Mouse (Mus musculus) stomach, embryonic 16.5 days (tissue): ENCODE measurements around the gene Ak5. TPM values are rescaled to one million over a fixed set of nuclear protein-coding genes. Genes with fewer than 3 reads are reported as not detected.
"Not testable (repeated sequence)": the region's sequence is repeated elsewhere in the genome, so short reads cannot be mapped to it uniquely, and the experiment has no call there.

ENCODE experiments used
- ATAC-seq: fragments of 200-750 bp; cut with Nextera tagmentation; 2 replicates; pipeline ENCODE4 v1.8.0; 2017; ENCODE audit warnings: moderate number of reproducible peaks, moderate TSS enrichment; ENCODE audit not compliant: insufficient read depth, low FRiP score
- H3K27ac ChIP-seq: fragments of 300-500 bp; sonication (generic); 2 replicates; pipeline ENCODE4 v1.5.1; 2014; ENCODE audit warnings: low read length
- H3K27me3 ChIP-seq: fragments of 300-500 bp; sonication (generic); 2 replicates; pipeline ENCODE4 v1.6.1; 2014; ENCODE audit warnings: low read length, control low read depth, mixed read lengths; ENCODE audit not compliant: control insufficient read depth, insufficient read depth
- H3K36me3 ChIP-seq: fragments of 300-500 bp; sonication (generic); 2 replicates; pipeline ENCODE4 v1.6.1; 2014; ENCODE audit warnings: low read length; ENCODE audit not compliant: control insufficient read depth, insufficient read depth
- H3K4me1 ChIP-seq: fragments of 300-500 bp; sonication (generic); 2 replicates; pipeline ENCODE4 v1.6.1; 2014; ENCODE audit warnings: low read length, control low read depth, mixed read lengths; ENCODE audit not compliant: control insufficient read depth, insufficient read depth
- H3K4me2 ChIP-seq: fragments of 300-500 bp; sonication (generic); 2 replicates; pipeline ENCODE4 v1.6.1; 2014; ENCODE audit warnings: low read depth, low read length, mixed read lengths
- H3K4me3 ChIP-seq: fragments of 300-500 bp; sonication (generic); replicated peaks from 2 replicates; pipeline ENCODE4 v1.5.1; 2014; ENCODE audit warnings: mild to moderate bottlenecking, low read length
- H3K9ac ChIP-seq: fragments of 300-500 bp; sonication (generic); 2 replicates; pipeline ENCODE4 v1.6.1; 2014; ENCODE audit warnings: low read length
- H3K9me3 ChIP-seq: fragments of 300-500 bp; sonication (generic); replicated peaks from 2 replicates; pipeline ENCODE4 v1.6.1; 2016; ENCODE audit warnings: low read length, control low read depth; ENCODE audit not compliant: control insufficient read depth
- WGBS: fragments of 180-500 bp; shearing (Covaris S2); extraction: QIAGEN DNeasy Blood & Tissue Kit; methylation state at CpG from one replicate; pipeline ENCODE4 v1.1.7; 2014; 5-methylcytosine and 5-hydroxymethylcytosine counted together
- polyA plus RNA-seq: library from polyadenylated mRNA; unstranded; fragments of >200 nt; fragmentation: Nextera tagmentation; extraction: Ambion mirVana; gene quantifications from 2 replicates; pipeline ENCODE4 v1.2.1, GENCODE M21; 2015

The Ak5 gene
- polyA plus RNA-seq, 1 experiment from 2014 or later, result 2.8 TPM

DNA sequence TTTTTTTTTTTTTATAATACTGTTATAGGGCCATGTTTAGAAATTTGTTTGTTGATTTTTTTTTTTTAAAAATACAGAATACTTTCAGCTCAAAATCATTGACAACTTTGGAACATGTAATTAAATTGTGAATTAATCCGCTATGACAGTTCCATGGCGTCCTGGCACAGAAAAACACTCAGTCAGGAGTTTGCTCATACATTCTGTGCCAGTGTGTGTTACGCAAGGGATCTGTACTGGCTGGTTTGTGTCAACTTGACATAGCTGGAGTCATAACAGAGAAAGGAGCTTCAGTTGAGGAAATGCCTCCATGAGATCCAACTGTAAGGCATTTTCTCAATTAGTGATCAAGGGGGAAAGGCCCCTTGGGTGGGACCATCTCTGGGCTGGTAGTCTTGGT is 86.3 kb downstream of the Ak5 start:
- H3K36me3 ChIP-seq, H3K4me1 ChIP-seq, H3K4me2 ChIP-seq, ATAC-seq, H3K27me3 ChIP-seq, H3K9ac ChIP-seq, H3K27ac ChIP-seq, H3K9me3 ChIP-seq, H3K4me3 ChIP-seq: not testable (repeated sequence)
- 70% methylated on average over 3 of the region's 3 CpGs for WGBS

DNA sequence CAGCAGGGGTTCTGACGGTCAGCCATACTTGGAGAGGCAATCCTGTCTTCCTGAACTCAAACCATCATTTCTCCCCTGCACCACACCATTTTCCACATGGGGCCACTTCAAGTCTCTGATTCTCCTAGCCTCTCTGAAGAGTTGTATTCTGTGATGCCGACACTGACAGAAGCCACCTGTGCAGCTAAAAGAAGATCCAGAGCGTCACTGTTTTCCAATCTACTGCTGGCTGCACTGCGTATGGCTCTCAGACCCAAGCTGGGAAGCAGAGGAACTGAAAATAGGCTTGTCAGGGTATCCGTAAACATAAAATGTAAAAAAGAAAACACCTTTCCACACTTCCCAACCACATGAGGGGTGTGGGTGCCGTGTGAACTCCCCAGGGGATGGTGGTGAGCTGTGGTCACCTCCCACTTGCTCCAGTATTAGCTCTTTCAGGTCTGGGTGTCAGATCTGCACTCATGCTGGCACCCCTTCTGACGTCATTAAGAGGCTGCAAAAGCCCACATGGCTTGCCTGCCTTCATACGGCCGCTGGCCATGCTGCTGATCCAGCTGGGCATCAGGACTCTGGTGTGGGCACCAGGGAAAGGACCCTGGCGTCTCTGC is 88.1 kb downstream of the Ak5 start:
- WGBS, result 55% methylated on average over 10 of the region's 10 CpGs
- H3K4me2 ChIP-seq, result no peak overlapping the region
- ATAC-seq, result no peak
- no peak overlapping the region for H3K4me3 ChIP-seq
- H3K4me1 ChIP-seq, result 0 out of 2 replicates have a peak, but pooled peaks cover 3% of the 10 kb centered on the region
- H3K27ac ChIP-seq, result no peak overlapping the region
- no peak overlapping the region for H3K9ac ChIP-seq
- no peaks in the 10 kb centered on the region for H3K9me3 ChIP-seq
- no peaks in the 10 kb centered on the region for H3K36me3 ChIP-seq
- H3K27me3 ChIP-seq, result no peaks in the 10 kb centered on the region

DNA sequence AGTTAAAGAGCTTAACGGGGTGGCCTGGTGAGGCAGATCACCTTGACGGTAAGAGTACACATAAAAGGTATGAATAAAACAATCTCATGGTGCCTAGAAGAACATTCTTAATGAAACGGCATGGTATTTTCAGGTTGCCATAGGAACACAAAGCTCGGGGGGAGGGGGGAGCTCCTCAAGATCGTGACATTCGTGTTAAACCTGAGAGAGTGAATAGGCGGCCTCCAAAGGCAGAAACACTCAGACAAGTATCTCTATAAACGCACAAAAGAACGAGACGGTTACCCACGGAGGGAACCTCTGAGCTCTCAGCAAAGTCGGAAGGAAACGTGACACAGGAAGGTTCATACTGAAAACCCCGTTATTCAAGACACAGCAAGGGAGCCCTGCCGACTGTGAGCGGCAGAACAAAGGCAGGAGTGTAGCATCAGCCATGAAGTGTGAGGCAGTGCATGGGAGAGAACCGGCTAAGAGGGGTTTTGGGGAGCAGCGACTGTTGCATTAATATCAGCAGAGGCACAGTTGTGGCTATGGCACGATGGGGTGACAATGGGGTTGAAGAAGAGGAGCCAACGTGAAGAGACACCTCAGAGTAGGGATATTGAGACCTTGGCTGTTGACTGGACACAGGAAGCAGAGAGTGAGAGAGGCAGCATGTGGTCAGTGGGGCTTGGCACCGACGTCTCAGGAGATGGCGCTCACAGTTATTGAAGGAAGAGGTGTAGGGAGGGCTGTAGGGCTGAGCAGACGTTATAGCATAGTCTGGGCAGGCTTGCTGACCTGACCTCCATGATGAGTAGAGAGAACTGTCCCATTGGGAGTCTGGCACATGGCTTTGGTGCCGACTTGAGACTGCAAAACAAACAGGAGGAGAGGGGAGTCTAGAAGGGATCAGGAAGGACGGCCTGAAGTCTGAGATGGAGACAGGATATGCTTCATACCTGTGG is 89.6 kb downstream of the Ak5 start:
- ATAC-seq, result no peak
- no peaks in the 10 kb centered on the region for H3K36me3 ChIP-seq
- H3K4me1 ChIP-seq, result 0 out of 2 replicates have a peak, but pooled peaks cover 3% of the 10 kb centered on the region
- H3K4me3 ChIP-seq, result no peak overlapping the region
- no peak overlapping the region for H3K9ac ChIP-seq
- no peak overlapping the region for H3K27ac ChIP-seq
- H3K9me3 ChIP-seq, result no peaks in the 10 kb centered on the region
- no peak overlapping the region for H3K4me2 ChIP-seq
- H3K27me3 ChIP-seq, result no peaks in the 10 kb centered on the region
- 74% methylated on average over 26 of the region's 26 CpGs for WGBS

DNA sequence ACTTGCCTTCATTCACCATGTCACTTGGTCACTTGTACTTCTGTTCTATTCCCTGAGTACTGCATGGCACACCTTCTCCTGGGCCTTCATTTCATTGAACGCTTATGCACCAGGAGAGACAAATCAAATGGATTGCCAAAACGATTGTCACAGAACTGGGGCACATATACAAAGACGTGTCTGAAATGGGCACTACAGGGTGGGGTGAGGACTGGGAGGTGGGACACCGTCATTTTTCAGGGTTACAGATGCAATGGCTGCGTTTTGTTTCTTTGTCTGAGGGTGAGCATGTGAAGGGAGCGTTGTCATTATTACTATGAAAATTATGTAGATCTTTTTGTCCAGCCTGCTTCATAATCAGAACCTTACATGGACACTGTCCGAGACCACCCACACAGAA is 90.4 kb downstream of the Ak5 start:
- Histone ChIP-seq H3K9me3 (no peaks in the 10 kb centered on the region), H3K9ac (no peak overlapping the region), H3K4me3 (no peak overlapping the region), H3K27me3 (no peaks in the 10 kb centered on the region), H3K27ac (no peak overlapping the region), H3K4me1 (0 out of 2 replicates have a peak, but pooled peaks cover 3% of the 10 kb centered on the region), H3K4me2 (no peak overlapping the region), H3K36me3 (no peaks in the 10 kb centered on the region)
- no peak for ATAC-seq
- 80% methylated on average over 7 of the region's 7 CpGs for WGBS

DNA sequence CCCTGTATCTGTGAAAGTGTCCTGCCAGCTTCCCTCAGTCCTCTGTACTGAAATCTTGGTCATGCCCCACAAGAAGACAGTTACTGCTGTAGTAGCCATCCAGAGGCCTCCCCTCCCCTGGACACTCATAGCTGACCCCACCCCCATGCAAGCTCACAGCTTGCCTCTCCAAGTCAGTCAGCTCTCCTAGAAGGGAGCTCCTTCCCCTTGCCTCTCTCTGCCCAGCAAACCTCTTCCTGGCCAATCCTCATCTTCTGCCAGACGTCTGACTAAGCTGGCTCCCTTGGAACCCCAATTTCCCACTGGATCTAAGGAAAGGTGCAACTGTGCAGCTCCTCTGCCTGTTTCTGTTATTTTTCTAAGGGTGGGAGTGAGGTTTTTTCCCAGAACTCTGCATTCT is 90.9 kb downstream of the Ak5 start:
- Histone ChIP-seq H3K36me3 (no peaks in the 10 kb centered on the region), H3K4me1 (0 out of 2 replicates have a peak, but pooled peaks cover 3% of the 10 kb centered on the region), H3K9me3 (no peaks in the 10 kb centered on the region), H3K4me2 (no peak overlapping the region), H3K27me3 (no peaks in the 10 kb centered on the region), H3K4me3 (no peak overlapping the region), H3K9ac (no peak overlapping the region), H3K27ac (no peak overlapping the region)
- 44% methylated on average over 1 of the region's 1 CpGs for WGBS
- ATAC-seq, result no peak

DNA sequence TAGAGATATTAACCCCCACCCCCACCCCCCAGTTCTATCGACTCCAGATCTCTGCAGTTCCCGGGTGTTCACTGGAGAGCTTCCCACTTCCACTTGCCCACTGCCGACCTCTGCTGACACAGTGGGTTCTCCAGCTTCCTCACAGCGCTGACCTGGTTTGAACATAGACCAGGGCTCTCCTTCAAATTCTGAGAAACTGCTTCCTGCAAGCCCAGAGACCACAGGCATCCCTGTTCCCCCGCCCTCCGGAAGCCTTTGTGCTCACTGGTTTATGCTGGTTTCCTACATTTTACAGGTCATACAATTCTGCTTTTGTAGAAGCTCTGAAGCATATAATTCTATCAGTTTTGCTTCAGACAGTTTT is 98.9 kb downstream of the Ak5 start:
- peaks cover 9% of the 10 kb centered on the region for H3K4me1 ChIP-seq
- H3K27me3 ChIP-seq, result no peaks in the 10 kb centered on the region
- 16% methylated on average over 6 of the region's 6 CpGs for WGBS
- H3K9me3 ChIP-seq, result no peaks in the 10 kb centered on the region
- no peak for ATAC-seq
- peak overlapping the region; percentile 79 for H3K27ac ChIP-seq
- H3K36me3 ChIP-seq, result no peaks in the 10 kb centered on the region
- no peak overlapping the region for H3K9ac ChIP-seq
- no peak overlapping the region for H3K4me3 ChIP-seq
- H3K4me2 ChIP-seq, result peak overlapping the region; percentile 15; the same call in 1 of the 2 replicates

DNA sequence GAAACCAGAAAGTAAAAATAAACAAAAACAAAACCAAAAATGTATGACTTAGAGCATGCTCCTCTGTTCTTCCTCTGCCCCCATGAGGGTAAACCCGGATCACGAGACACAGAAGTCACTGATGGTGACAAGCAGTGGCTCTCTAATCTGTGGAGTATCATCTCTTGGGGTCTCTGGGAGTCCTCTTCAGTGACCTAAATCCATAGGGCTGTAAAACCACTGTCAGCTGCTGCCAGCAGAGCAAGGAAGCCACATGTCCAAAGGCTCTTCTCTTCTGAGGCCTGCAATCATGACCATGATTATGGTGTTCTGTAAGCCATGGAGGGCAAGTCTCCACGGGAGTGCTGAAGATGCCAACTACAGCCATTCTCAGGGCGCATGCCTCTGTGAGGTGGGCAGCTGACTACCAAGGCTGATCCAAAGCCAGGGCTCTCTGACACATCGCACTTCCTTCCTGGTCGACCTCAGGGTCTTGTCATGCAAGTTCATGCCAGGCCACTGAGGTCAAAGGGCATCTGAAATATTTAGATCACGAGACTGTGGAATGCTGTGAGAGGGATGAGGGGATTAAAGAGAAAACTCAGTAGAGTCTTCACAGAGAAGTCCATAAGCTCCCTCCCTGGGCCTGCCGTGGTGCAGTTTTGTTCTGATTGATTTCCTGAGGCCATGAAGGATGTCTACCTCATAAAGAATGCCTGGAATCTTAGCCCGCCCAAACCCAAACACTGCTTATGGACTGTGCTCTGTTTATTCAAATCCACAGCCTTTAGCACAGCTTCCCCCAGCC is 99.5 kb downstream of the Ak5 start:
- WGBS, result 41% methylated on average over 9 of the region's 9 CpGs
- peak overlapping the region; percentile 15; the same call in 1 of the 2 replicates for H3K4me2 ChIP-seq
- ATAC-seq, result peak; percentile 78; the same call in 1 of the 2 replicates
- H3K9ac ChIP-seq, result no peak overlapping the region
- H3K4me3 ChIP-seq, result no peak overlapping the region
- H3K27ac ChIP-seq, result peak overlapping the region; percentile 79
- H3K36me3 ChIP-seq, result no peaks in the 10 kb centered on the region
- no peaks in the 10 kb centered on the region for H3K9me3 ChIP-seq
- H3K27me3 ChIP-seq, result no peaks in the 10 kb centered on the region
- H3K4me1 ChIP-seq, result peaks cover 9% of the 10 kb centered on the region

DNA sequence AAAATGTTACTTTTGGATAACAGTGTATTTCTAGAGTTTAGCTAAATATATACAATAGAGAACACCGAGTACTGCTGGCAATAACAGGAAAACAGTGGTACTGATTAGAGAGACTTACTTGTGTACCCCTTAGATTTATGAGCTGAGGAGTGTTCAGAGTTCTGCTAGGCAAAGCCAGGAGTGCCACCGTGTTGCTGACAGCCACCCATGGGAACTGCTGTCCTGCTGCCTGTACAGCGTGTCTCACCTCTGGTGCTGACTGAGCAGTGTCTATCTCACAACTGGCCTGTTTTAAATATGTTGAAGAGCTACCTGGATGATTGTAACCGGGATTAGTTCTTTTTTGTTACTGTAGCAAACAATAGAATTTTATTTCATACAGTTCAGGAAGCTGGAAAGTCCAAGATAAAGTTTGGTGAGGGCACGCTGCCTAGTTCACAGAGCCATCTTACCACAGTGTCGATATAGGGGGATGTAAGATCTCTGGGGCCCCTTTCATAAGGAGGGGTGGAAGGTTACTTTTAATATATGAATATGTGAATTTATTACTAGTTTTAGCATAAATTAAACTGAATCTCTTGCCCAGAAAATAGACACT is 103.5 kb downstream of the Ak5 start:
- no peaks in the 10 kb centered on the region for H3K36me3 ChIP-seq
- no peak overlapping the region for H3K4me3 ChIP-seq
- H3K4me1 ChIP-seq, result peaks cover 9% of the 10 kb centered on the region
- H3K4me2 ChIP-seq, result no peak overlapping the region
- WGBS, result 64% methylated on average over 6 of the region's 6 CpGs
- H3K9ac ChIP-seq, result no peak overlapping the region
- no peak overlapping the region for H3K27ac ChIP-seq
- H3K27me3 ChIP-seq, result no peaks in the 10 kb centered on the region
- ATAC-seq, result no peak
- H3K9me3 ChIP-seq, result no peaks in the 10 kb centered on the region
